Mouse (Mus musculus) brain, embryonic 14.5 days (tissue): ENCODE results near the gene Gm10320. TPM values are rescaled to one million over a fixed set of nuclear protein-coding genes. Genes with fewer than 3 reads are reported as not detected.
A peak's percentile ranks its signal among the peaks of the same experiment; 100 is the strongest.

ENCODE experiments used
- DNase-seq: peaks from one replicate; pipeline ENCODE4 v3.0.0-alpha.2; 2011; ENCODE audit warnings: low read depth
- CTCF ChIP-seq: fragments of 200-500 bp; IDR thresholded peaks from 2 replicates; pipeline ENCODE4 v1.5.1; 2012; ENCODE audit warnings: inconsistent platforms, mild to moderate bottlenecking, moderate library complexity, borderline replicate concordance; ENCODE audit not compliant: insufficient read depth, insufficient read length; ENCODE audit errors: extremely low read depth
- POLR2A ChIP-seq: fragments of 200-500 bp; IDR thresholded peaks from 2 replicates; pipeline ENCODE4 v1.6.1; 2012; ENCODE audit warnings: mild to moderate bottlenecking, inconsistent platforms, borderline replicate concordance; ENCODE audit not compliant: poor library complexity, insufficient read depth, insufficient read length, severe bottlenecking; ENCODE audit errors: extremely low read depth
- polyA plus RNA-seq: library from polyadenylated mRNA; depleted of rRNA; stranded (reverse); fragments of >200 nt; gene quantifications from 2 replicates; pipeline ENCODE4 v1.2.3, GENCODE M21; 2012

Gene Gm10320
- polyA plus RNA-seq, 1 experiment: 0.71 TPM

DNA sequence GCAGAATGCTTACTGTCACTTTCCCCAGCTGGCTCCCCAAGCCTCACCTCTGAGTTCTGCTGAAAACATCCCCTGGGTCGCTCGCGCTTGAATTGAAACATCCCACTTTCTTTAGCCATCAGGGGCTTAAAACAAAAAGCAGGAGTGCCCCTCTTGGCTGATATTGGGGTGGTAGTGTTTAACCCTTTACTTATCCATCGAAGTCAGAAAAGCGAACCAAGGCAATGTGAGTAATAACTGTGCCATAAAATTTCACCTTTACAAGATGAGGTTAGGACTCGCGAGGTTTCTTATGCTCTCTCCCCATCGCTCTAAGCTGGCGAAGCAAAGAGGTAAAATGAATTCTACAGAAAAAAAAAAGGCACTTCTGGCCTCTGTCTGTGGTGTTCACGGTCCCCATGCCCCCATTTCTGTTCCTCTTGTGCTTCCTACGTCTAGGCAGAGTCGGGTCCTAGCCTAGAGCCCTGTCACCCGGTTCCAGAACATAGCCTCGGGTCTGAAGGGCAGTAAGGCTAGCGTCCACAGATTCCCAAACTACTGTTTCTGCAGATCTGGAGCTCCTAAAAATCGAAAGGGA lies 10.5 kb upstream of the Gm10320 start:
- TF ChIP-seq CTCF (no peak), POLR2A (no peak)
- DNase-seq: peak; percentile 25

DNA sequence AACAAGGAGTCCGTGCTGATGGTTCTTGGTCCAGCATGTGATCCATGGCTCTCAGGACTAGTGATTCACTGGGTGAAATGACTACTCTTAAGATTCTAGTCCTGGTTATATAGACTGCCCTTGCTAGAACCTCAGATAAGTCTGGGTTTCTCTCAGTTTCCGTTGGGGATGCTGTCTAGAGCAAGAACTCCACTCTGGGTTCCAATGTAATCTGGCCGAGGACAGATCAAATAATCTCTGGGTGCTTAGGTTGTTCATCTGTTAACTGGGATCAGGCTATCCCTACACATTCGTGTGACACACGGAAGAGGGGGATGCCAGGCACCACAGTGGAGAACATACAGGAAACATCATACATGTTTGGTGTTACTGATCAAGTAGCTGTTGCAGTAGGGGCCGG lies 9.5 kb upstream of the Gm10320 start:
- TF ChIP-seq POLR2A: no peak
- no peak for TF ChIP-seq CTCF
- DNase-seq: no peak

DNA sequence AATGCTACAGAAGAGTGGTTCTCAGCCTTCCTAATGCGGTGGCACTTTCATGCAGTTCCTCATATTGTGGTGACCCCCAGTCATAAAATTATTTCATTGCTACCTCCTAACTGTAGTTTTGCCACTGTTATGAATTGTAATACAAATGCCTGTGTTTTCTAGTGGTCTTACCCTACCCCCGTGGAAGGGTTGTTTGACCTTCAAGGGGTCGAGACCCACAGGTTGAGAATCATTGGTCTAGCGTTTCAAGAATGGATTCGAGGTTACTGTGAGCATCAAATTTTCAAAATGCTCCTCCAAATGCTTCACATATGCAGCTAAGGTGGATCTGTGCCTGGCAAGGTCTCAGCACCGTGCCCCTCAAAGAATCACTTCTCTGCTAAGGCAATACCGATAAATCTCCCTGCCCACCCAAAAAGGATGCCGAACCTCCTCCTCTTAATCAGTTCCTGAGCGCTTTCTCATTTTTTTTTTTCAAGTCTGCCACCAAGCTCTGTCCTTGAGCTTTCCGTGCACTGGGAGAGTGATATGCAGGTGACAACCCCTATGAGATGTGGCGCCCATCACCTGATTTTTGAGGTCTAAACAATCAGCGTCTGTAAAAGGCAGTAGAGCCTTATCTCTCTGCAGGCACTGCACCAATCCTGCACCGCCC lies 8.8 kb upstream of the Gm10320 start:
- DNase-seq: no peak
- no peak for TF ChIP-seq CTCF
- TF ChIP-seq POLR2A: no peak

DNA sequence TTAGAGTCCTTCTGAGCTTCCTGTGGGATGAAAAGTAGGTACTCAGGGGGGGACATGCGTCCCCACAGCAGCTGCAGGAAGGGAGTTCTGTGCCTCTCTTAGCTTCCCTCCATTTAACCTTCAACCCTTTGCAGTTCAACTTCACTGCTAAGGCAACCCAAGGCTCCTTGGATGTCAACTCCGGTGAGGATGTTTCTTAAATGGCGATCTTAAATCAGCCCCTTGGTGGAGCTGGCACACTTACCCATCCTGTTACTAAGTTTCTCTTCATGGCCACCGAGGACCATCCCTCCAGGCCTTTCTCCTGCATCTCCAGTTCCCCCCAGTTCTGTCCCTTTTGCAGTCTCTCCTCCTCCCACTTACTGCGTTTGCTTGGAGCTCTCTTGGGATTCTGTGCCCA lies 6.8 kb upstream of the Gm10320 start:
- no peak for DNase-seq
- TF ChIP-seq CTCF (no peak), POLR2A (no peak)

DNA sequence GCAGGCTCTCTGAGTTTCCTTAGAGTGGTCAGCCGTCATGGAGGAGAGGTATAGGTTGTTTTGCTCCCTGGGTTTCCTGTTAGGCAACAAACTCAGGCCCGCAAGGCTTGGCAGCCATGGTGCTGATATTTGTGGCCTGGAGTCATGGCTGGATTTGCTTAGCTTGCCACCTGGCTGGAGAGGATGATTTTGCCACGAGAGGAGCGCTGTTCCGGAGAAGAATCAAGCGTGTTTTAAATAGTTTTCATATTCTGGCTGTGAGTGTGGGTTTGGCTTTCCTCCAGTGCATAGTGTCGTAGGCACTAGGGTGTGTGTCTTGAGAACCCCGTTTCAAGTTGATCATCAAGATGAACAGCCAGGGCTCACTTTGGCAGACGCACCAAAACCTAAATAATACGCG lies 6.3 kb upstream of the Gm10320 start:
- no peak for TF ChIP-seq CTCF
- TF ChIP-seq POLR2A: no peak
- DNase-seq: no peak

DNA sequence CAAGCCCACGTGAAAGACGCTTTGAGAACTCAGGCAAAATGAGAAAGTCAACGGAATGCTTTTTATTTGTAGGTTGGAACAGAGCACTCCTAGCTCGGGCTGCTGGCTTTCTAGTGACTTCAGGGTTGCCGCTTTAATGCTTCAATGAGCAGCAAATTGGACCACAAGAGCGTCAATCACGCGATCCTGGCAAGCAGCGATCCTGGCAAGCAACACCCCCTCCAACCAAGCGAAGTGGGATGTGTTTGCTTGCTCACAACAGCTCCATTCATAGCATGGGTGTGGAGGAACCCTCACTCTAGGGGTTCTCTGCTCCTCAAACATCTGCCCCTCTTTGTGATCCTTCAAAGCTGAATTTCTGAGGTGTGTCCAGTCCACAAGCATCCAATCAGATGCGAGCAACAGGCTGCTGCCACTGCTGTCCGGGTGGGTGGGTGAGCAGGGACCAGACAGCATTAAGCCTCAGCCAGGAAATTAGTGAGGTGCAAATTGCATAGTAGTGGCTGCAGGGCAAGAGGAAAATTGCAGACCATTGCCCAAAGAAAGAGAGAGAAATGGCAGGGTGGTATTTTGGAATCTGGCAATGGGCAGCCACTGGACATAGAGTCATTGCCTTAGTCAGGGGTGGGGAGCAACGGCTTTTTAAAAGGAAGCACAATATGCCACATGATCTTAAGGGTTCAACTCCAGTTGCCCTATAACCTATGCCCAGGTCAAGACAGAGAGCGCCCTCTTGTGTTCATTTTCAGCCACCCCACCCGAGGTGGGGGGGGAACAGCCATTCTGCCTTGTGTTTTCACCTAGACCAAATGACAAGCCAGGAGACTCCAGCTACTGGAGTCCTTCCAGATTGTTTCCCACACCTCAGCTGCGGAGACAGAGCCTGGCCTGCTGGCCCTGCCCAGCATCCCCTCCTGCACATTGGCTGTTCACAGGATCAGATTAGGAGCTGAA lies 5.4 kb upstream of the Gm10320 start:
- peak; percentile 89 for DNase-seq
- TF ChIP-seq POLR2A (no peak), CTCF (peak; percentile 53)

DNA sequence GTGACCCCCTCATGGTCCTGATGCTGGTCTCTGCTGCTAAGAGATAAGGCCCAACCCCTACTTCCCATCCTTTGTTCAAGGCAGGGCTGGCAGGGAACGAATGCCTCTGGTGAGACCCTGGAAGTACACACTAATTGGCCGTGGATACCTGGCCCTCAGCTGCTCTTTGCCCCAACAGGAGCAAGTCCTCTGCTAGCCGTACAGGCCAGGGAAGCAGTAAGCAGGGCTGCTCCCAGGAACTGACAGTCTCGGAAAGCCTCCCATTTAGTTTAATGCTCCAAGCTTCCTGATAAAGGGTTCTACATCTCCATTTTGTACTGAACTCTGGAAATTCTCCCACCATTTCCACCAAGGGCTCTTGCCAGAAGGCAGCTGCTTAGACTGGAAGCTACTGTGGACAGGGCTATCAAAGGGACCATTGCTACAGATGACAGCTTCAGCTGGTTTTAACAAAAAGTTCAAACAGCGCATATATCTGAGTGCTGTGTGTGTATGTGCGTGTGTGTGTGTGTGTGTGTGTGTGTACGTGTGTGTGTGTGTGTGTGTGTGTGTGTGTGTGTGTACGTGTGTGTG lies 2.8 kb upstream of the Gm10320 start:
- no peak for TF ChIP-seq POLR2A
- no peak for TF ChIP-seq CTCF
- DNase-seq: no peak

DNA sequence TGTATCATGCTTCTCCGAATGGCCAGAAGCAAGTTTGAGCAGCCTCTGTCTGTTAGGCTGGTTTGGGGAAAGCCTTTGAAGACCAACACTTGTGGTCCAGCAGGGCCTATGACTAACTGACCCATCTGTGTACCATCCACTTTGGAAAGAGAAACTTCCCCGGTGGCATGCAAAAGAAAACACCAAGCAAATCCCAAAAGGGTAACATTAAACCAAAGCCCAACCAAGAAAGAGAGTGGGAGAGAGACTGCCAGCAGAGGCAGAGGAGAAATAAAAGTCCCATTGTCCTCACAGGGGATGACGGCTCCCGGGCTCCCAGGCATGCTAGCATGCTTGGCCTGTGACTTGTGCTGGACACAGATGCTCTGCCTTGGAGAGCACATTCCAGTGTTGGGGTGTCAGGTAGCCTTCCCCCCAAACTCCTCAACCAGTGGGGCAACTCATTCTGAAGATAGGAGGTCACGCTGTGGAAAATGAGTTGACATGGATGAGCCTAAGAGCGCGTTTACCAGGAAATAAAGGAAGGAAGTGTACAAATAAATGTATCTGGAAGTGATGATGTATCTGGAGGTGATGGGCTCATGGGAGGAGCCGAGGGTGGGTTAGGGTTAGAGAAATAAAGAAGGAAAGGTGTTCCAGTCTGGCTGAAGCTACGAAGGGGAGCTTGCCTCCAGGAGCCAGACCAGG lies 911 bp upstream of the Gm10320 start:
- no peak for DNase-seq
- no peak for TF ChIP-seq POLR2A
- no peak for TF ChIP-seq CTCF

DNA sequence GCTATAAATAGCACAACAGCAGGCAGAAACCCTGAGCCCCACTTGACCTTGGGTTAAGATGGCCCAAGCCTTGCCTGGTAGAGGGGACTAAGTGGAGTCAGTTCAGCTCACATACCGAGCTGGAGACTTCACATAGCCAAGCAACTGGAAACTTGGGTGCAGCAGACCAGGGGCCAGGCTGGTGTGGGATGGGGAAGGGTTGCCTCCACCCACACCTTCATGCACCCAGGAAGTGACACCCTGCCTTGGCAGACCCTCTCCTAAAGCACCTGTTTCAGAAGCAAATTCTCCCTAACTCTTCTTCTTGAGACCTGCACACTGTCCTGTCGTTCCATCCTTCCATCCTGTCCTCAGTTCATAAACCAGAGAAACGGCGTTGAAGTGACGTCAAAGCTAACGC lies 5.1 kb downstream of the Gm10320 start:
- DNase-seq: no peak
- TF ChIP-seq POLR2A: no peak

DNA sequence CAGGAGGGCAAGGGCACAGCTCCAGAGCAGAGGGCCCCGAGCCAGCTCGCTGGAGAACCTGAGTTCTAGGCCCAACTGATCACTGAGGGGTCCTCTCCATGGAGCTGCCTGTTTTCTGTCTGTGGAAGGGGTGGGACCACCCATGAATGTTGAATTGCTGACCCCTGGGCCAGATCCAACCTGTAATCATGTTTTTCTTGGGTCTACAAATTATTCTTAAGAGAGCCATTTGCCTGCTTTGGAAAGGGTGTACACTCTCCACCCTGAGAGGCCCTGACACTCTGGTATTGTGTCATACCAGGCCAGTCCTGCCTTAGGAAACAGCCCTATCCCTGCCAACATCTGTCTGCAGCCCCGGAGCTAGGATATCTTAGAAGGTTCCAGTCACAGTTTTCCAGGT lies 5.6 kb downstream of the Gm10320 start:
- no peak for DNase-seq
- TF ChIP-seq CTCF (no peak), POLR2A (no peak)

DNA sequence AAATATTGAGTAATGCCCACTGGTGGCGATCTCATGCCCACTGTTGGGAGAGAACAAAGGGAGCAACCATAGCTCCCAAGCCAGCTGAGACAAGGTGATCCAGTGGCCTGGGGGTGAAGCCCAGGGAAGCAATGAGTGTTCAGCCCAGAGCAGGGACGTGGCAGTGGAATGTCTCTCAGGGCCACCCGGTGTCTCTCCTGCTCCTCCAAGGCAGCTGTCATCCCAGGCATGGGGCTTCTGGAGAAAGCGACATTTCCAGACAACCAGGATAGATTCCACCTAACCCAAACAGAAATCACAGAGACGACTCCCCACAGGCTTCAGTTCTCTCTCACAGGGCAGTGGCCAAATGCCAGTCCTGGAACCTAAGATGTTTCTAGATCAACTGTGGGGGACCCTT lies 6.4 kb downstream of the Gm10320 start:
- no peak for DNase-seq
- TF ChIP-seq POLR2A: no peak
- no peak for TF ChIP-seq CTCF

DNA sequence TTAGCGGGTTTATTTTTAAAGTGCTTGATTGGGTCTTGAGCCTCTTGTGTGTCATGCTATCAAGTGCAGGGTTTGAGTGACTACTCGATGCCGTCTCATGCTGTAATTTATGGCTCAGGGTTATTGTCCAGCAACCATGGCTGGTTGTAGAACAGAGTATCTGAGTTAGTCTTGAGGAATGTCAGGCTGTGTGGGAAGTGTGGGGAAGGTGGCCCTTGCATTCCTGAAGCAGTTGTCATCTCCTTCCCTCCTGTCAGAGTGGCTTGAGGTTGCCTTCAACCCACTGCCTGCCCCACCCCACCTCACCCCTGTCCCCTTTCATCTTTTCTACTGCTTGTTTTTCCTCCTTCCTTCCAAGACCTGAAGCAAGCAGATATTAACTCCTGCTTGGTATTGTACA lies 13.8 kb downstream of the Gm10320 start:
- DNase-seq: no peak
- TF ChIP-seq POLR2A: no peak
- no peak for TF ChIP-seq CTCF

DNA sequence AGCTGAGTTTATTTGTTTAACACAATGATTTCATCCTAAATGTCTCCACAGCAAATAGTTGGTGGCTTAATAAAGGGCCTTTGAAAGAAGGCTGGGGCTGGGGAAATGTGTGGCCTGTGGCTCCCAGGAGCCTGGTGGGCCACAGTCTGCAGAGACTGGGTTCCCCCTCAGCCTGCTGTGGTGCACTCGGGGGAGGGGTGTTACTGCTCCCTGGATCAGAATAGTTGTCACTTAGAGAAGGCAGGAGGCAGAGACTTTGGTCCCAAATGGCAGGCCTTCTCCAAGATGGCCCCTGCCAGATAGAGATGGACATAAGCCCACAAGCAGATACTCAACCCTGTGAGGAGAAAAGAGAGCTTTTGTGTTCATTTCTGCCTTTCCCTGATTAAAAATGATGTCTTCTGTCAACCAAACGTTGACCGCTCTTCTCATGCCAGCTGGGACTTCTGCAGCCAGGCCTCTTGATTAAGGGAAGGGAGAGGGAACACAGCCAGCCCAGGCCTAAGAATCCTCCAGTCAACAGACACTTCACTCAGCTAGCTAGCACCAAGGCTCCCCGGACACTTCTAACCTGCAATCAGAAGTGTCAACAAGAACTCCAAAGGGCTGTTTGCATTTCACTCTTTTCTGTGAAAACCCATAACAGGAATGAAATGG lies 14.8 kb downstream of the Gm10320 start:
- DNase-seq: no peak
- TF ChIP-seq CTCF: no peak
- TF ChIP-seq POLR2A: no peak
